Mouse (Mus musculus): Measurements from ENCODE around the gene Gm20814. TPM values are rescaled to one million over a fixed set of nuclear protein-coding genes. Genes with fewer than 3 reads are reported as not detected.

Gene Gm20814
- polyA plus RNA-seq (2014; fragmentation: Illumina TruSeq; extraction: RNeasy Lipid Tissue Mini Kit (QIAGEN cat#74804); ENCODE audit: low read depth, low replicate concordance) = not detected

DNA sequence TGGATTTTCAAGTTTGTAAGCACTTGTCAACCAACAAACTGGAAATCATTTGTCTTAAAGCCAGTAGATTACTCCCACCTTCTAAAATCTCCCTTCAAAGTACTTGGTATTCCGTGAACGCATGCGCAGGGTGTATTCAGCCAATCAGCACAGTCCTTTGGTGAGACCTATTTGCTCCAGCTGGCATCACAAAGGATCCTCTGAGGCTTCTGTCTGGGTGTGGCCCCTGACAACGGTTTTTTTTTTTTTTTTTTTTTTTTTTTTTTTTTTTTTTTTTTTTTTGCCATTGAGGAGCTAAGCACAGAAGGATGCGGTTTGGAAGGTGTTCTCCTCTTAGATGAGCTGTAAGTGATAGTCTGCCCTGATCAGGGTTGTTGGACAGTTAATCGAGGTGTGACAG is at the start of gene Gm20814:
Gene Gm20814, plus strand, starts transcription at position 301 of the 400 bp plus-strand sequence.

Measured in adipose tissue, adult 10 weeks (tissue).